Mouse (Mus musculus): ENCODE results near the gene Spg7. TPM values are rescaled to one million over a fixed set of nuclear protein-coding genes. Genes with fewer than 3 reads are reported as not detected.

Spg7 gene
- polyA plus RNA-seq, 1 experiment: 65.1 TPM

GRCm38 (mm10) chr8:123117127-123117731, 54.5 kb downstream of the Spg7 start, which contains the start of gene Cpne7:
Gene Cpne7, plus strand, starts transcription at chr8:123117374.
- TF ChIP-seq POLR2A (IDR thresholded peaks at IDR 0.05; ENCODE audit: borderline replicate concordance, low read depth, low read length) (no peak), CTCF (IDR thresholded peaks at IDR 0.05; ENCODE audit: low read depth, low read length) (no peak)
- Histone ChIP-seq H3K4me1 (ENCODE audit: control insufficient read depth, insufficient read depth, low read length) (no peaks in the 10 kb centered on the region; the same call in 1 of the 2 replicates), H3K27ac (ENCODE audit: insufficient read depth, low read depth, low read length) (no peak within 1 kb of the TSS), H3K4me3 (ENCODE audit: insufficient read depth, low read length) (peak within 1 kb of the TSS; percentile 36)

DNA sequence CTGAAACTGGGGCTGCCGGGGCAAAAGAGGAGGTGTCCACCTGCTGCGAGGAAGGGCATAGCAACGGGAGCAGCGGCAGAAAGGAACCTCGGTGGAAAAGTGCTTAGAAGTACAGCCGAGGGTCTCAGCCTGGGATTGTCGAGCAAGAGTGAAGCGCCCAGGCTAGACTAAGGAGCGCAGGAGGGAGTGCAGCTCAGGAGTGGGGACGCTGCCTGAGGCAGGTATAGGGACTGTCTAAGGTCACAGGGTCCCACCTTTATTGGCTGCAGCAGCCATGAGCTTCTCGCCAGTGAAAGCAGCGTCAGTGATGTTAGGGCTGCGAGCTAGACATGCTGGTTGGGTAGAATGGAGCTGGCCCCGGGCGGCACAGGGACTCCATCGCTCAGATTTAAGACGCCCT, 55.0 kb downstream of the Spg7 start:
- peaks cover 5% of the 10 kb centered on the region for H3K4me1 ChIP-seq (ENCODE audit: control insufficient read depth, insufficient read depth, low read length)
- peak overlapping the region; percentile 36 for H3K4me3 ChIP-seq (ENCODE audit: insufficient read depth, low read length)
- H3K27ac ChIP-seq (ENCODE audit: insufficient read depth, low read depth, low read length): no peak overlapping the region
- TF ChIP-seq POLR2A (IDR thresholded peaks at IDR 0.05; ENCODE audit: borderline replicate concordance, low read depth, low read length) (no peak), CTCF (IDR thresholded peaks at IDR 0.05; ENCODE audit: low read depth, low read length) (no peak)

- Histone ChIP-seq H3K4me3 (ENCODE audit: insufficient read depth, low read length) (no peak overlapping the region), H3K27ac (ENCODE audit: insufficient read depth, low read depth, low read length) (no peak overlapping the region), H3K4me1 (ENCODE audit: control insufficient read depth, insufficient read depth, low read length) (peaks cover 7% of the 10 kb centered on the region)
- TF ChIP-seq CTCF (IDR thresholded peaks at IDR 0.05; ENCODE audit: low read depth, low read length) (no peak), POLR2A (IDR thresholded peaks at IDR 0.05; ENCODE audit: borderline replicate concordance, low read depth, low read length) (no peak)
Observed at GRCm38 (mm10) chr8:123122059-123122458, 59.3 kb downstream of the Spg7 start.

GRCm38 (mm10) chr8:123122670-123123069, 59.9 kb downstream of the Spg7 start:
- no peak overlapping the region for H3K27ac ChIP-seq (ENCODE audit: insufficient read depth, low read depth, low read length)
- TF ChIP-seq POLR2A (IDR thresholded peaks at IDR 0.05; ENCODE audit: borderline replicate concordance, low read depth, low read length) (no peak), CTCF (IDR thresholded peaks at IDR 0.05; ENCODE audit: low read depth, low read length) (no peak)

DNA sequence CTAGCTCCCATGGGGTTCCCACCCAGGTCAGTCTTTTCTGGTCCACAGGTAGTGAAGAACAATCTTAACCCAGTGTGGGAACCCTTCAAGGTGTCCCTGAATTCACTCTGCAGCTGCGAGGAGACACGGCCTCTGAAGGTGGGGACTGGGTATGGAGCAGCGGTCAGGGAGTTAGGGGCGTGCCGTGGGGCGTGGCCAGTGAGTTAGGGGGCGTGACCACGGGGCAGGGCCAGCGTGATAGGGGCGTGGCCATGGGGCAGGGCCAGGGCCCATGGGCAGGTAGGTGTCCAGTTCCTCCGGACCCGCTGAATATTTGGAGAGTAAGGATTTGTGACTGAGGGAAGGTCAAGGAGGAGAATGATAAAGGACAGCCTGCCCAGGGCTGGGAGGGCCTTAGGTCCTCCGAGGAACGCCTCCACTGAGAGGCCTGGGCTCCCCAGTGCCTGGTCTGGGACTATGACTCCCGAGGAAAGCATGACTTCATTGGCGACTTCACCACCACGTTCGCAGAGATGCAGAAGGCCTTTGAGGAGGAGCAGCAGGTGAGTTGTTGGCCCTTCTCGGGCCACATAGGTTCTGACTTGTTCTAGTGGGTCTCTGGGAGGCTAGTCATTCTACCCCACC, 63.6 kb downstream of the Spg7 start:
- TF ChIP-seq POLR2A (IDR thresholded peaks at IDR 0.05; ENCODE audit: borderline replicate concordance, low read depth, low read length): no peak
- TF ChIP-seq CTCF (IDR thresholded peaks at IDR 0.05; ENCODE audit: low read depth, low read length): no peak
- H3K4me3 ChIP-seq (ENCODE audit: insufficient read depth, low read length): no peak overlapping the region
- H3K27ac ChIP-seq (ENCODE audit: insufficient read depth, low read depth, low read length): no peak overlapping the region
- peaks cover 7% of the 10 kb centered on the region for H3K4me1 ChIP-seq (ENCODE audit: control insufficient read depth, insufficient read depth, low read length)

More at GRCm38 (mm10) chr8:123122670-123123069, 59.9 kb downstream of the Spg7 start:
- Histone ChIP-seq H3K4me3 (ENCODE audit: insufficient read depth, low read length) (no peak overlapping the region), H3K4me1 (ENCODE audit: control insufficient read depth, insufficient read depth, low read length) (peaks cover 7% of the 10 kb centered on the region)

- no peak overlapping the region for H3K27ac ChIP-seq (ENCODE audit: insufficient read depth, low read depth, low read length)
- no peak overlapping the region for H3K4me3 ChIP-seq (ENCODE audit: insufficient read depth, low read length)
- TF ChIP-seq CTCF (IDR thresholded peaks at IDR 0.05; ENCODE audit: low read depth, low read length) (no peak), POLR2A (IDR thresholded peaks at IDR 0.05; ENCODE audit: borderline replicate concordance, low read depth, low read length) (no peak)
- H3K4me1 ChIP-seq (ENCODE audit: control insufficient read depth, insufficient read depth, low read length): no peaks in the 10 kb centered on the region; the same call in 1 of the 2 replicates
Observed at GRCm38 (mm10) chr8:123131041-123131440, 68.3 kb downstream of the Spg7 start.

DNA sequence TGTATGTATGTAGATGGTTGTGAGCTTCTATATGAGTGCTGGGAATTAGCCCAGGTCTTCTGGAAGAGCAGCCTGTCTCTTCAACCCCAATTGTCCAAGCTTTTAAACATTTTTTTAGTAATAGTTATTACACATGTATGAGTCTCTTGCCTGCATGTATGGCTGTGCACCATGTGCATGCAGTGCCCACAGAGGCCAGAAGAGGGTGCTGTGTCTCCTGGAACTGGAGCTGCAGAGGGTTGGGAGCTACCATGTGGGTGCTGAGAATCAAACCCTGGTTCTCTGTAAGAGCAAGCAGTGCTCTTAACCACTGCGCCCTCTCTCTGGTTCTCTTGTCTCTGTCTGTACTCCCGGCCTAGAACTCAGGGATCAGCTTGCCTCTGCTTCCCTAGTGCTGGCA, 70.2 kb downstream of the Spg7 start:
- no peak for TF ChIP-seq POLR2A (IDR thresholded peaks at IDR 0.05; ENCODE audit: borderline replicate concordance, low read depth, low read length)
- no peak for TF ChIP-seq CTCF (IDR thresholded peaks at IDR 0.05; ENCODE audit: low read depth, low read length)
- H3K4me1 ChIP-seq (ENCODE audit: control insufficient read depth, insufficient read depth, low read length): peaks cover 5% of the 10 kb centered on the region
- no peak overlapping the region for H3K4me3 ChIP-seq (ENCODE audit: insufficient read depth, low read length)
- H3K27ac ChIP-seq (ENCODE audit: insufficient read depth, low read depth, low read length): no peak overlapping the region

DNA sequence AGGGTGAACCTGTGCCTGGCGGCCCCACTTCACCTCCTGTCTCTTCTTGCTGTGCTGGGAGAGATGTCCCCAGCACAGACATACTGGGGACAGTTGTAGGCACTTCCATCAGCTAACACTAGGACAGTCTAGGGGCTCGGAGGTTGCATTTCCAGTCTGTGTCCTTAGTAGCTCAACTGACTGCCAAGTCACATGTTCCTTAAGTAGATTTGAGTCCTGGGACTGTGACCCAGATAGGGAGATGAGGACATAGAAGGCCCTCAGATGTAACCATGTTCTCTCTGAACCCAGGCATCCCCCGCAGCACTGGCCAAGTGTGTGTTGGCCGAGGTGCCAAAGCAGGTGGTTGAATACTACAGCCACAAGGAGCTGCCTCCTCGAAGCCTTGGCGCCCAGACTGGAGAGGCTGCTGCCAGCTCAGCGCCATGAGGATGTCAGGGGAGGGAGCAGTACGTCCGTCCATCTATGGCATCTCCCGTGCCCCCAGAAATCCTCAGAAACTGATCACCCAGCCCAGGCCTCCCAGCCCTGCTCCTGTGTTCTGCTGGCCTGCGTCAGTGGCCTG, 71.5 kb downstream of the Spg7 start:
- TF ChIP-seq POLR2A (IDR thresholded peaks at IDR 0.05; ENCODE audit: borderline replicate concordance, low read depth, low read length) (no peak), CTCF (IDR thresholded peaks at IDR 0.05; ENCODE audit: low read depth, low read length) (no peak)
- peaks cover 6% of the 10 kb centered on the region for H3K4me1 ChIP-seq (ENCODE audit: control insufficient read depth, insufficient read depth, low read length)
- H3K4me3 ChIP-seq (ENCODE audit: insufficient read depth, low read length): no peak overlapping the region
- no peak overlapping the region for H3K27ac ChIP-seq (ENCODE audit: insufficient read depth, low read depth, low read length)

DNA sequence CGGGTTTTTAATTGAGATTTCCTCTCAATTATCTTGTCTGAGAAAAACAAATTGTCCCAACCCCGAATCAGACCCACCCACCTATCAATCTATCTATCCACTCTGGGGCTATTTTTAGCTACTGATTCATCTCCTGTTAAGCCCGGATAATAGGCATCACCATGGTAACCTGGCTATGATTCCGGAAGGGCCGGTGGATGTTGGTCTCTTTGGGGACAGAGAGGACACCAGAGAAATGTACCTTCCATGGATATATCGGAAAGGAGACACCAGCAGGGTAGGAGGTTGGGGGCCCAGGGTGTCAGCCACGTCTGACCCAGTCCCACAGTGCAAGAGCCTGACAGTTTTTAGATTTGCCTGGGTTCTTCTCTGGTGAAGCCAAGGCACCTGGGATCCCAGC, 72.7 kb downstream of the Spg7 start:
- H3K4me3 ChIP-seq (ENCODE audit: insufficient read depth, low read length): no peak overlapping the region
- TF ChIP-seq POLR2A (IDR thresholded peaks at IDR 0.05; ENCODE audit: borderline replicate concordance, low read depth, low read length) (no peak), CTCF (IDR thresholded peaks at IDR 0.05; ENCODE audit: low read depth, low read length) (no peak)
- H3K4me1 ChIP-seq (ENCODE audit: control insufficient read depth, insufficient read depth, low read length): peaks cover 6% of the 10 kb centered on the region
- no peak overlapping the region for H3K27ac ChIP-seq (ENCODE audit: insufficient read depth, low read depth, low read length)

- Histone ChIP-seq H3K4me3 (ENCODE audit: insufficient read depth, low read length) (no peak overlapping the region), H3K27ac (ENCODE audit: insufficient read depth, low read depth, low read length) (no peak overlapping the region), H3K4me1 (ENCODE audit: control insufficient read depth, insufficient read depth, low read length) (peaks cover 6% of the 10 kb centered on the region)
- no peak for TF ChIP-seq POLR2A (IDR thresholded peaks at IDR 0.05; ENCODE audit: borderline replicate concordance, low read depth, low read length)
- no peak for TF ChIP-seq CTCF (IDR thresholded peaks at IDR 0.05; ENCODE audit: low read depth, low read length)
Observed at GRCm38 (mm10) chr8:123135806-123136205, 73.1 kb downstream of the Spg7 start.

All from bone marrow macrophage, adult 2 months (primary cell).